ENCODE assay signal across 8 mouse cellular contexts in the genomic region with DNA sequence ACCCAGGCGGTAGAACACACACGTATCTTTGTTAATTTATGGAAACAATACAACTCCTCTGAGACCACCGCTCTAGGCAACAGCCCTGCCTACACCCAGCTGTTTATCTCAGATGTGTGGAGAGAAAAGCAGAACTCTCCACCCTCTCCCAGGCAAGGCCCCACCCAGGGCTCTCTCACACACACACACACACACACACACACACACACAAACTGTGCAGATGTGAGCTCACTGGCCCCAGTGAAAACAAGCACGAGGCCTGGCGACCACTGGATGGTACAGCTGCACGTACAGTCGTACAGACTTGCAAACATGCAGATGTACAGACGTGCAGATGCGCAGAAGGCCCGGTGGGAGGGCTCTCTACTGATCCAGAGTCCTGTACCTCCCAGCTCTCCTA. TPM values are rescaled to one million over a fixed set of nuclear protein-coding genes. Genes with fewer than 3 reads are reported as not detected.
DNase-seq lines count a peak whose midpoint lies in the region; ATAC-seq lines count a peak whose summit lies in the region.

No protein-coding gene starts in this region.

- no peak for ATAC-seq in midbrain, embryonic 16.5 days
- ATAC-seq in granulocyte monocyte progenitor cell, adult 5-6 weeks (replicated peaks; ENCODE audit: poor library complexity, severe bottlenecking) = peak; percentile 57
- peak; percentile 79 for ATAC-seq in liver, embryonic 15.5 days (ENCODE audit: insufficient read depth)
- ATAC-seq in erythroblast, adult 5-6 weeks (replicated peaks; ENCODE audit: low FRiP score, poor library complexity, severe bottlenecking) = no peak

- H3K9ac ChIP-seq in midbrain, embryonic 16.5 days (ENCODE audit: low read depth, low read length) = no peak overlapping the region
- H3K9ac ChIP-seq in liver, embryonic 15.5 days = no peak overlapping the region

- no peak overlapping the region for H3K4me2 ChIP-seq in midbrain, embryonic 16.5 days (ENCODE audit: low read length)
- peak overlapping the region; percentile 27 for H3K4me2 ChIP-seq in liver, embryonic 15.5 days

- DNase-seq in midbrain, embryonic 10.5 days (ENCODE audit: low spot score) = no peak
- peak; percentile 76 for DNase-seq in thymus, postnatal 14 days
- no peak for DNase-seq in layer of hippocampus, adult 11-12 months (ENCODE audit: low spot score)
- no peak for DNase-seq in adipocyte (ENCODE audit: low spot score)

- no peaks in the 10 kb centered on the region for H3K36me3 ChIP-seq in midbrain, embryonic 10.5 days
- H3K36me3 ChIP-seq in midbrain, embryonic 16.5 days (ENCODE audit: control insufficient read depth, insufficient read depth, low read length) = no peaks in the 10 kb centered on the region; the same call in 1 of the 2 replicates
- no peaks in the 10 kb centered on the region for H3K36me3 ChIP-seq in liver, embryonic 15.5 days (replicated peaks)

- H3K27me3 ChIP-seq in midbrain, embryonic 10.5 days (ENCODE audit: low read depth, poor library complexity, severe bottlenecking) = no peaks in the 10 kb centered on the region
- H3K27me3 ChIP-seq in midbrain, embryonic 16.5 days (ENCODE audit: control insufficient read depth, insufficient read depth, low read depth, low read length) = no peaks in the 10 kb centered on the region
- no peaks in the 10 kb centered on the region for H3K27me3 ChIP-seq in liver, embryonic 15.5 days

- H3K4me3 ChIP-seq in midbrain, embryonic 10.5 days = no peak overlapping the region
- no peak overlapping the region for H3K4me3 ChIP-seq in midbrain, embryonic 16.5 days (ENCODE audit: low read depth, low read length)
- H3K4me3 ChIP-seq in liver, embryonic 15.5 days (replicated peaks) = no peak overlapping the region

- no peaks in the 10 kb centered on the region for H3K9me3 ChIP-seq in midbrain, embryonic 10.5 days (replicated peaks)
- no peaks in the 10 kb centered on the region for H3K9me3 ChIP-seq in midbrain, embryonic 16.5 days (replicated peaks; ENCODE audit: control insufficient read depth, low read length, poor library complexity, severe bottlenecking)
- no peaks in the 10 kb centered on the region for H3K9me3 ChIP-seq in liver, embryonic 15.5 days (replicated peaks)

- peaks cover 45% of the 10 kb centered on the region for H3K4me1 ChIP-seq in midbrain, embryonic 10.5 days
- peaks cover 6% of the 10 kb centered on the region; the same call in 1 of the 2 replicates for H3K4me1 ChIP-seq in midbrain, embryonic 16.5 days (ENCODE audit: control insufficient read depth, insufficient read depth, low read length)
- H3K4me1 ChIP-seq in liver, embryonic 15.5 days (replicated peaks) = peaks cover 60% of the 10 kb centered on the region

- H3K27ac ChIP-seq in midbrain, embryonic 10.5 days (replicated peaks) = peak overlapping the region; percentile 9; the same call in 1 of the 2 replicates
- H3K27ac ChIP-seq in midbrain, embryonic 16.5 days (ENCODE audit: low read length) = no peak overlapping the region
- H3K27ac ChIP-seq in liver, embryonic 15.5 days (replicated peaks) = peak overlapping the region; percentile 61; the same call in 1 of the 2 replicates

- 85% methylated on average over 10 of the region's 10 CpGs for WGBS in midbrain, embryonic 10.5 days
- 62% methylated on average over 10 of the region's 10 CpGs for WGBS in midbrain, embryonic 16.5 days
- 20% methylated on average over 10 of the region's 10 CpGs for WGBS in liver, embryonic 15.5 days (ENCODE audit: insufficient replicate concordance)

RNA-seq across cellular contexts. Expression of gene Endou, which starts 13.8 kb away (rescaled TPM):
- polyA plus RNA-seq in midbrain, embryonic 10.5 days (2016; fragmentation: Nextera tagmentation; extraction: Ambion mirVana) = 0.12 and 0.26 TPM in 2 replicates
- polyA plus RNA-seq in midbrain, embryonic 16.5 days (2015; fragmentation: Nextera tagmentation; extraction: Ambion mirVana) = 0.14 and 0.23 TPM in 2 replicates
- total RNA-seq in granulocyte monocyte progenitor cell, adult 5-6 weeks (2014; fragmentation: Nextera tagmentation) = 0.53 and 2.8 TPM in 2 replicates
- total RNA-seq in granulocyte monocyte progenitor cell, adult 5-6 weeks (2017) = 1.7 and 2.2 TPM in 2 replicates
- polyA plus RNA-seq in liver, embryonic 15.5 days (2015; fragmentation: Nextera tagmentation; extraction: Ambion mirVana) = 0.10 and 0.18 TPM in 2 replicates
- not detected in 2 replicates for total RNA-seq in erythroblast, adult 5-6 weeks (2015; ENCODE audit: low replicate concordance)
- not detected in 2 replicates for total RNA-seq in erythroblast, adult 5-6 weeks (2017; ENCODE audit: low replicate concordance)

RNA-seq across cellular contexts. Expression of gene Rapgef3, which starts 22.8 kb away (rescaled TPM):
- polyA plus RNA-seq in midbrain, embryonic 10.5 days (2016; fragmentation: Nextera tagmentation; extraction: Ambion mirVana) = 5.3 and 6.0 TPM in 2 replicates
- 19.7 and 21.3 TPM in 2 replicates for polyA plus RNA-seq in midbrain, embryonic 16.5 days (2015; fragmentation: Nextera tagmentation; extraction: Ambion mirVana)
- total RNA-seq in granulocyte monocyte progenitor cell, adult 5-6 weeks (2014; fragmentation: Nextera tagmentation) = 8.4 and 33.0 TPM in 2 replicates
- 11.9 and 19.1 TPM in 2 replicates for total RNA-seq in granulocyte monocyte progenitor cell, adult 5-6 weeks (2017)
- polyA plus RNA-seq in liver, embryonic 15.5 days (2015; fragmentation: Nextera tagmentation; extraction: Ambion mirVana) = 1.7 and 2.1 TPM in 2 replicates
- total RNA-seq in erythroblast, adult 5-6 weeks (2015; ENCODE audit: low replicate concordance) = not detected in 2 replicates
- total RNA-seq in erythroblast, adult 5-6 weeks (2017; ENCODE audit: low replicate concordance) = 2.3 and 2.6 TPM in 2 replicates

RNA-seq across cellular contexts. Expression of gene Slc48a1, which starts 33.4 kb away (rescaled TPM):
- 30.5 and 36.3 TPM in 2 replicates for polyA plus RNA-seq in midbrain, embryonic 10.5 days (2016; fragmentation: Nextera tagmentation; extraction: Ambion mirVana)
- polyA plus RNA-seq in midbrain, embryonic 16.5 days (2015; fragmentation: Nextera tagmentation; extraction: Ambion mirVana) = 92.1 and 100 TPM in 2 replicates
- total RNA-seq in granulocyte monocyte progenitor cell, adult 5-6 weeks (2014; fragmentation: Nextera tagmentation) = 97.0 and 99.2 TPM in 2 replicates
- 67.6 and 71.6 TPM in 2 replicates for total RNA-seq in granulocyte monocyte progenitor cell, adult 5-6 weeks (2017)
- 101 and 106 TPM in 2 replicates for polyA plus RNA-seq in liver, embryonic 15.5 days (2015; fragmentation: Nextera tagmentation; extraction: Ambion mirVana)
- total RNA-seq in erythroblast, adult 5-6 weeks (2015; ENCODE audit: low replicate concordance) = 187 and 225 TPM in 2 replicates
- total RNA-seq in erythroblast, adult 5-6 weeks (2017; ENCODE audit: low replicate concordance) = 172 and 185 TPM in 2 replicates

RNA-seq across cellular contexts. Expression of gene Rpap3, which starts 39.3 kb away (rescaled TPM):
- 40.4 and 41.7 TPM in 2 replicates for polyA plus RNA-seq in midbrain, embryonic 10.5 days (2016; fragmentation: Nextera tagmentation; extraction: Ambion mirVana)
- 37.3 and 41.9 TPM in 2 replicates for polyA plus RNA-seq in midbrain, embryonic 16.5 days (2015; fragmentation: Nextera tagmentation; extraction: Ambion mirVana)
- 25.7 and 31.1 TPM in 2 replicates for total RNA-seq in granulocyte monocyte progenitor cell, adult 5-6 weeks (2014; fragmentation: Nextera tagmentation)
- 33.2 and 46.7 TPM in 2 replicates for total RNA-seq in granulocyte monocyte progenitor cell, adult 5-6 weeks (2017)
- 6.5 and 6.9 TPM in 2 replicates for polyA plus RNA-seq in liver, embryonic 15.5 days (2015; fragmentation: Nextera tagmentation; extraction: Ambion mirVana)
- total RNA-seq in erythroblast, adult 5-6 weeks (2015; ENCODE audit: low replicate concordance) = 0.84 and 2.9 TPM in 2 replicates
- 3.8 and 5.4 TPM in 2 replicates for total RNA-seq in erythroblast, adult 5-6 weeks (2017; ENCODE audit: low replicate concordance)

Comparison
In these comparisons a context has a peak if more than half of its experiments do, and no peak if none do; other contexts are left out.
1. ATAC-seq: peak in granulocyte monocyte progenitor cell, adult 5-6 weeks (single experiment) and liver, embryonic 15.5 days (single experiment); none in midbrain, embryonic 16.5 days (single experiment) and erythroblast, adult 5-6 weeks (single experiment).